Mouse (Mus musculus): ENCODE measurements at regions not wholly inside any gene's neighbourhood (a gene's known extent, or its start where the extent isn't known, plus 50 kb on each side); places are given as distances from the start of the nearest gene placed in this dataset.
"Not testable (repeated sequence)": the region's sequence is repeated elsewhere in the genome, so short reads cannot be mapped to it uniquely, and the experiment has no call there.

DNA sequence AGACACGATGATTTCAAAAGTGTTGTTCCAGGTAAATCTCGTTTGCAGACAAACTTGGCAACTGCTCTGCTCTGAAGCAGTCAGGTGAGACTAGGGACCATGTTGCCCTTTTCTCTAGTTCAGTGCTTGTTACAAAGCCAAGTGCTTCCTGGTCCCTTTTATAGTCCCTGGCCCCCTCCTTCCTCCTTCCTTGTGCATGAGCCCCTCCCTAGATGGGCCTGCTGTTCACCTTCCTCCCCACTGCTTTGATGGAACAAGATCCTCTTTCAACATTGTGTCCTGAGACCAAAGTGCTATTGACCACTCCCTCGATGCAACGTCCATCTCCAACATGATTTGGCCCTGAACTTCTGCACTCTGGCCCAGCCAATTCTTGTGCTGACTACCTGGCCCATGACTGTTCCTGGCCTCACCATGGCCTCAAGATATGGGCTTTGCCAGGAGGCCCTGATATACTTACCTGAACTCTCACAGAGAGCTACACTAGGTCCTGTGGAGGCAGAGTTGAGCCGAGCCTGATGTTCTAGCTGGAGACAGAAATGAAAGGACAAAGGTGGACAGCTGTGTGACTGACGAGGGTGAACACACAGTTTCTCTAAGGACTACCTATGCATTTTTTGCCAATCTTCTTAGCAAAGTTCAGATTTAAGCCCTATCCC is 104.6 kb upstream of the Klf3 start:
- no peak for DNase-seq

DNA sequence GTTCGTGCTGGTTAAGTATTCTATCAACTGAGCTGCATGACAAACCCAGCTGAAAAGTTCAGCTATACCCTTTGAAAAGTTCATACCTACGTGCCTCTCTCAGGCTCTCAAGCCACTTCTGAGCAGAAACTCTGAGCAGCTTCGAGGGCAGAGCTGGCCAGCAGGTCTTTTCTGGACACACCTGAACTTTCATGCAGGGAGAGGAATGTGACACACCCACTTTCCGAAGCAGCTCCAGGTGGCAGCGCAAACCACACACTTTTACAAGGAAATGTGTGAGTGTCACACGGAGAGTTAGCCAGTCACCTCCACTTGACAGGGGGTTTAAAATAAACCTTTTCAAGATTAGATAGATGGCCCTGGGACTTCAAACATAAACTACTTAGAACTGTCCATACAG is 103.2 kb upstream of the Klf3 start:
- no peak for DNase-seq

DNA sequence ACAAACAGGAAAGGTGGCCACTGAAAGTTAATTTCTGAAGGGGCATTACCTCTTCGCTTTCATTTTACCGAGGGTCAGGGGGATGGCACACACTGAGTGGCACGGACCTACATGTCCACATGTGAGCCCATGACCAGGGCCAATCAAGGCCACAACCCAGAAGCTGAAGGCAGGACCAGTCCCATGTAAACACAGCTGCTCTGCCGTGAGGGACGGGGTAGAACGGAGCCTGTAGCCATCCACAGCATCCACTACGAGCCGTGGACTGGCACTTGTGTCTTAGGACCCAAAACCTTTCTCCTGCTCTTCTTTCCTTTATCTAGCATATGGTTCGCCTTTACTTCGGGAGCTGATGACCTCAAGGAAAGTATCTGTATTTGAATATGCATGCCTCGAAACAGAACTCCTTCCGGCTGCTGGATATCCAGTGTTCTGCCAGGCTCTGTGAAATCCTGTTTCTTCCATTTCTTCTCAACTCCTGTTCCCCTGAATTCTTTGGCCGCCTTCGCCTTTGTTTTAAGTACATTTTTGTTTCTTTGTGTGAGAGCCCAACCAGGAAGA is 101.9 kb upstream of the Klf3 start:
- no peak for DNase-seq

DNA sequence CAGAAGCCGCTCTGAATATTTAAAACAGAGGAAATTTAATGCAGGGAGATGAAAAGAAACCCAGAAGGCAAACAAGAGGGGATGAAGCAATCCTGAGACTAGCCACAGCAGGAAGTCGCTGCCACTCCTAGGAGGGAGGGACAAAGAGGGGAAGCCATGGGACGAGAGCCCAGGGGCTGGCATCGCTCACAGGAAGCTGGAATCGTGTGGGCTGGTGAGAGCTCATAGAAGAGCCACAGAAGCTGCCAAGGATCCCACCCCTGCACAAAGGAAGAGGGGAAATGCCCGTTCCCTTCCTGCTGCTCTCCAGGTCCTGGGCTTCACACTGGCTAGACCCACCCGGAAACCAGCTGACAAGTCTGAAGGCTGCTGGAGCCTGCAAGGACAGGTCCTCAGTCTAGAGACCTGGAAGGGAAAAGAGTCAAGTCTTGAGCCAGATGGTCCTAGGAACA is 101.4 kb upstream of the Klf3 start:
- peak; percentile 37 for DNase-seq

DNA sequence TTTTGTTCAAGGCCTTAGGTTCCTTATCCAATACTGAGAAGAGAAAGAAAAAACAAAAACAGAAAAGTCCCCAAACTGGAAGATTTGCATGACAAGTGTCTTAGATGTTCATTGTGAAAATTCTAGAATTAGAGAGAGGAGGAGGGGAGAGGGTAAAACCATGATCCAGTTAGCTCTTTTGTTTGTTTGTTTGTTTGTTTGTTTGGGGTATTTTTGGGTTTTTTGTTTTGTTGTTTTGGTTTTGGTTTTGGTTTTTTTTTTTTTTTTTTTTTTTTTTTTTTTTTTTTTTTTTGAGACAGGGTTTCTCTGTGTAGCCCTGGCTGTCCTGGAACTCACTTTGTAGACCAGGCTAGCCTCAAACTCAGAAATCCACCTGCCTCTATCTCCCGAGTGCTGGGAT is 100.8 kb upstream of the Klf3 start:
- not testable (repeated sequence) for DNase-seq

DNA sequence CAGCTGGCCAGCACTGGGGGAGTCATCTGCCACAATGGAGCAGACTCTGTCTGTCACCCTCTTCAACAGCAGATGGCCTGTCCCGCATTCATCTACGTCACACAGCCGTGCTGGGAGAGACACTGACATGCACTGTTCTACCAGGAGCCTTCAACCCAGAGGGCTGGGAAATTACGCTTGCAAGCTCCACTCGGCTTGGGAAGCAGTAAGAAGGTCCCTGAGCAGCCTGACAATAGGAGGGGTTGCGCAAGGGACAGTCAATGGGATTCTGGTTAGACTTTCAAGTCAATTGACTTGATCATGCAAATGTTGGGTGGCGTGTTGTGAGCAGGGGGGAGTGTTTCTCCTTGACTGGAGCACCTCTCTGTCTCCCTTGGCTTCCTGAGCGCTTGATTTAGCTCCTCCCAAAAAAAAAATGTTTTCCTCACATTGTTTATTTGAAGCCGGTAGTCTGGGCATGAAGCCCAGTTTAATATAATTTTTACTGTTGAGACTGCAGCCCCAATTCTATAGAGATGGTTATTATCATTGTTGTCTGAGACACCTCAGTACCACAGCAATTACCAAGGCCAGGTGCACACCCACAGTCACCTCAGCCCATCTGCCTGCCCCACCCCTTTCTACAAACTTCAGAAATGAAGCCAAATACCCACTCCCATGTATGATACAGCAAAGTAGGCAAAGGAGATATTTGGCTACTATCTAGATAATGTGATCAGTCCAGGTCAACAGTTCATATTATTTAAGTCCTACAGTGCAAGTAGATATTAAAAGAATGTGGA is 99.9 kb upstream of the Klf3 start:
- peak; percentile 9 for DNase-seq

DNA sequence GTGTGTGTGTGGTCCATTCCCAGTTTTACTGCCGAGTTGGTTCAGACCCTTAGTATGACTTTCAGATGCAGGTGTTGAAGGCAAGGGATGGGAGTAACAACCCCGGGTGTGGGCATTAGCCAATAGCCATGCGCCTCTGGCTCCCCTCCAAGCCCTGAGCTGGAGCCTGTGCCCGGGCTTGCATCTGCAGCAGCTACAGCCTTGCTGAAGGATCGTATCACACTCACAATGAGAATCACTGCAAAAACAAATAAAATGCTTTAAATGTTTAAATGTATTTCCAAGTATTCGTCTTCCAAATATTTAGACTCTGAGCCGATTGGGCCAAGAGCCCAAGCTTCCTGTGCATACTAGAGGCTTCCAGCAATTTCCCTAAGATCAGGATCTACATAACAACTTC is 99.0 kb upstream of the Klf3 start:
- peak; percentile 76 for DNase-seq

DNA sequence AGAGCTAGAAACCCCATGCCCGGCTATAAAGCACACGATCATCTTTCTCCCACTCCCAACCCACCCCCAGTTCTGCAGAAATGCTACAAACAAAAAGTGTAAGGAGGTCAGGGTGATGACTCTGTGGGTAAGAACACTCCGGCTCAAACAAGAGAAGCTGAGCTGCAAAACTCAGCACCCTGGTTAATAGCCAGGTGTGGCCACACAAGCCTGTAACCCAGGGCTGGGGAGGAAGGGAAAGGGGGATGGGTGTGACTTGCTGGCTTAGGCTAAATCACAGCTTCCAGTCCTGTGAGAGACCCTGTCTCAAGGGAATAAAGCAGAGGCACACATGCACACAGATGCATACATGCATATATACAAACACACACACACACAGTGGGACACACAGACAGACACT is 96.6 kb upstream of the Klf3 start:
- no peak for DNase-seq

DNA sequence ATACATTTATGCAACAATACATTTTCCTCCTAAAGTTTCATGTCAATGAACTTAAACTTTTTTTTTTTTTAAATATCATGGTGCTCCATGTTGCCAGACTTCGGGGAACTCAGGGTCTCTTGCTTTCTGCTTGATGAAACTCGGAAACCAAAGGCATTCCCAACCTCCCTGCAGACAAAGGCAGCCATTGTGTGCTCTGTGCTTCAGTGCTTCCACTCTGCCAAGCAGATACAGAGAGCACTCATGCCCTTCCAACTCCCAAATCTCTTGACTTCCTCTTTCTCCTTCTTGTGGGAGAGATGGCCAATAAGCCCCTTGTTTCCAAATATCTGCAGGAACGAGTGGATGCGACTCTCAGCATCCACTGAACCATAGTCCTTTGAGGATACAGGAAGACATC is 94.0 kb upstream of the Klf3 start:
- no peak for DNase-seq

DNA sequence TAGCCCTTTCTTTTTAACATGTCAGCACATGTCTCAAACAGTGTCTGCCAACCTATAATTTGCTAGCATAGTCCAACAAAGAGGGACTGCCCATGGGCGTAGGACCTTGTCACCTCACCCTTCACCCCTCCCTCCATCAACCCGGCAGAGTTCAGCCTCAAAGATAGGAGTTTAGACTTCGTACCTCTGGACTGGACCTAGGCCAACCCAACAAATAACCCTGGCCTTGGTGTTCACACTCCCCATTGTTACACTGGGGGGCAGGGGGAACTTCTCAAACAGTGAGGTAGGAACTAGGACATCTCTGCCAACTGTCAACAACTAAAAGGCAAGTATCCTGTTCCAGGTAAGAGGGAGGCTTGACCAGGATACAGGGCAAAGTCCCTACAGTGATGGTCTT is 93.0 kb upstream of the Klf3 start:
- DNase-seq = no peak

DNA sequence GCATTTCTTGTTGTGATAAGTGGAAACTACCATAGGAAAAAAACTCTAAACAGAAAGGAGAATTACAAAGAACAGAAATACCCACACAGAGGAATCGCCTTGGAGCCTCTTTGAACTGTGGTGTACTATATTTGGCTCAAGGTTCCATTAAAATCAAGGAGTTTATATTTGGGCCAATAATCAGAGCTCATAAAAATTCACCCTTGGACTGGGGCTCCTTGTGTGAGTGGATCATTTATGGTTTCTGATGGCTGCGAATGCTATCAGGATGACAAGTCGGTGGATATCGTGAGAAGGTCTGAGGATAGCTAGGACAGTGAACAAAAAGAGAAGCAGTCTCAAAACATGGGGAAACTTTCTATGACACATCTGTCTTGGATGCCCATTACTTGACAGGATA is 92.2 kb upstream of the Klf3 start:
- DNase-seq = no peak

DNA sequence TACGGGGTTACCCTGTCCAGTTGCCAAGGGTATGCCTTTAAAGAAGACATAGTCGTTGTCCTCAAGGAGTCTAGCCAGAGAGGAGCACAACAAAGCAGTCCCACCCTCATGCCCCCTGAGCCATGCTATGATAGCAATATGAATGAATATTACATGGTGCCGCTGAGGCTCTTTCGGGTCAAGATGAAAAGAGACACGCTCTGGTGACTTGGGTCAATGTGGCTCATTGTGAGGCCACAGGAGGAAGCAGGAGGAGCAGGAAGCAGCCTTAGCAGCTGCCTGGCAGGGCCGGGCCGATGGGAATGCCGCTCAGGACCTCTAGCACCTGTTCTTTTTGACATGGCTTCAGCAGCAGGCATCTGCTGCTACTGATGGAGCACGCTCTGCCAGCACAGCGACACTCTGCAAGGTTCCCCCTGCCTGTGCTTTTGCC is 89.0 kb upstream of the Klf3 start:
- DNase-seq = no peak

DNA sequence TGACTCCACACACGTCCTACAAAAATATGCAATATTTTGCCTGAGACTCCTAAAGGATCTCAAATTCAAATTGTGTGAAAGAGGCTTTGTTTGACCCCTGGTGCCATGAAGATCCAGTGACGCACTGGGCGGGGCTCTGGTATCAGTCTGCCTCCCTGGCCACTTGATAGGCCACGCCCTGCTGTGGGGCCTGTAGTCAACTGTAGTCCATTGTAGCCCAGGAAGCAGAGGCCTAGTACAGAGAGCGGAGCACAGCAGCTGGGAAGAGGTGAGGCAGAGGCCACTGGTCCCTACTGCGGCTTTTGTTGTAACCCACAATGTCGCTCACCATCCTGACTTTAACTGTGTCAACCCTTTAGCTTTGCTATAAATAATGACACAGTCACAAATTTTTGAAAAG is 88.5 kb upstream of the Klf3 start:
- DNase-seq = no peak

DNA sequence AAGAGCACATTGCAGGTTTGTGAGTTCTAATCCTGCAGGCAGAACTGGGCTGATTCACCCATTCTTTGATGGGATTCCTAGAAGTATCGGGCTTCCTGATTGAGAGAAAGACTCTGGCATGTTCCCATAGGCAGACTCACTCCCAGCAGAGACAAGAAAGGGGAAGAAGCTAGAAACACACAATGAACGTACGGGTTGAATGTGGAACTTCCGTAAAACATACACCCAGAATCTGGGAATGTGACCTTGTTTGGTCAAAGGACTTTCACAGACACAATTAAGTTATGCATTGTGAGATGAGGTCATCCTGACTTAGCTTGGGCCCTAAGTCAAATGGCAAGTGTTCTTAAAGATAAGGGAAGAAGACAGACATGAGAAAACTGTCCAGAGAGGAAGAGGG is 86.6 kb upstream of the Klf3 start:
- DNase-seq = no peak

DNA sequence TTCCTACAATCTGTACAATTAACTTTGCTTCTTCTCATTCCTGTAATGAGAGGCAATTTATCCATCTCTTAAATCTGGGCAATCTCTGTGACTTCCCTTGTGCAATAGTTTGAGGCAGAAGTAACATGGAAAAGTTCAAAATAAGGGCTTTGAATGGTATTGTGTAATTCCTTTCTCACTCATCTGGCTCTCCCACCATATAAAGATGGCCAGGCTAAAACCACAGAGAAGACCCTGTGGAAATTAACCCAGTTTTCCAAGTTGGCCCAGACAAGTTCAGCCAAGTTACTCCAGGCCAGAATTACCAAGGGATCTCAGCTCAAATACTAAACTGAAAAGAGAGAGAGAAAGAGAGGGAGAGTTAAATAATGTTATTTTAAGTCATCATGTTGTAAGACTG is 81.0 kb upstream of the Klf3 start:
- no peak for DNase-seq

DNA sequence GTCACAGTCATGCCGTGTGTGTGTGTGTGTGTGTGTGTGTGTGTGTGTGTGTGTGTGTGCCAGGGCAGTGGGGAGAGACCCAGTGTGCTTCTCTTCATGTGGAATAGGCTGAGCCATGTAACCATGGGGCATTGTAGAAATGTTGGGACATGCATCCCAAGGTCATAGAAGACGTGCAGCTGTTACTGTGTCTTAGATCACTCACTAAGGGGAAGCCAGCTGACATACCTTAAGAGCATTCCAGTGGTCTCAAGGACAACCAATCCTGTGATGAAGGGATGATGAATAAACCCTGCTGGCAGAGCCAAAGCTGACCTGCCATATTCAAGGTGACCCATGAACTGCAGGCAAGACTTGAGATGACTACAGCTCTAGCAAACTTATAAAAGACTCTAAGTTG is 75.3 kb upstream of the Klf3 start:
- DNase-seq = no peak

DNA sequence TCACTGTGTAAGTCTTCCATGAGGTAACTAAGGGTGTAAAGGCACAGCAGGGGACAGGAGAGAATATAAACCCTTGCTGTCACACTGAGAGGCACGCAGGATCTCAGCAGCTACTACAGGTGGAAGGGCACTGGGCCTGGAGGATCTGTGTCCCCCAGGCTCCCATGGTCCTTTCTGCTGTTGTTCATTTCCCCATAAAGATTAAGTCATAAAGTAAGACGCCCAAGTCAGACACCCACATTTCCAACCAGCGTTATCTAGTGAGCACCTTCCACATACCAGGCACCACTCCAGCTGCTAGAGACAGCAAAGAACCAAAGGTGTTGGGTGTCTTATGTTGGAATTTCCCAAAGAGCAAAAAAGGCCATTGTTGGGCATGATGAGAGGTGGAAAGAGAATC is 70.8 kb upstream of the Klf3 start:
- no peak for DNase-seq

DNA sequence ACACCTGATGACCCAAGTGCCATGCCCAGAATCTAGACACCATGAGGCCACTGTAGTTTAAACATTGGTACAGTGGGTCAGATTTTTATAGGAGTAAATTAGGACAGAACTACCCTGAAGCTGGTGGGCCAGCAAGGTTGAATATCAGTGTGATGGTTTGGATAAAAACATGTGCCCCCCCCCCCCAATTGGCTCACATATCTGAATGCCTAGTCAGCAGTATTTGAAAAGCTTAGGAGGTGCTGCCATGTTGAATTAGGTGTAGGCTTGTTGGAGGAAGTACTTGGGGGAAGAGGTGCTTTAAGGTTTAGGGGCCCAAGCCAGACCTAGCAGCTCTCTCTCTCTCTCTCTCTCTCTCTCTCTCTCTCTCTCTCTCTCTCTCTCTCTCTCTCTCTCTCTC is 66.2 kb upstream of the Klf3 start:
- DNase-seq = no peak

DNA sequence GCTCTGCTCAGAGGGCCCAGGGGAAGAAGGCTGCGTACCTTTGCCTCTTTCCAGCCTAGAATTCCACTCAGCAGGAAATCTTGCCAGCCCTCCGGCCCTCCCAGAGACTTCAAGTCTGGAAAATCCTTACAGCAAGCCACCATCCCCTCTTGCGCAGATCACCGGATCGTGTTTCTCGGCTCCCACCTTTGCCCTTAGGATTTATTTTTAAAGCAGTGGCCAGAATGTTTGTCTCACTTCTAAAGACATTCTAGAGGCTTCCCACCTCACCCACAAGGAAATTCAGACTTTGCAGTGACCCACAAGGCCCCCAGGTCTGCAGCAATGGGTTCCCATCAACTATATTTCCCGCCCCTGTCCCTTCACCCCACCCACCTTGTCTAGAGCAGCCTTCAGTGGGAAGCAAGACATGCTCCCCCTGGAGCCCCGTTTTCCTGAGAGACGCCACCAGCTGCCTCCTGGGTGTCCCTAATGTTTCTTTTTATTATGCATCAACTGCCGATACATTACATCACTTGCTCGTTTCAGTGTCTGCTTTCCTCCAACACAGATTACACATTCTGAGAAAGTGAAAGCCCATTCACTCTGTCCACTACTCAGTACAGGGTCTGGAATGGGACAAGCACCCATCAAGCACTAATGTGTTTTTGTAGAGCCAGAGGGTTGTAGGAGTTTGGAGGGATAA is 65.0 kb upstream of the Klf3 start:
- DNase-seq = no peak

DNA sequence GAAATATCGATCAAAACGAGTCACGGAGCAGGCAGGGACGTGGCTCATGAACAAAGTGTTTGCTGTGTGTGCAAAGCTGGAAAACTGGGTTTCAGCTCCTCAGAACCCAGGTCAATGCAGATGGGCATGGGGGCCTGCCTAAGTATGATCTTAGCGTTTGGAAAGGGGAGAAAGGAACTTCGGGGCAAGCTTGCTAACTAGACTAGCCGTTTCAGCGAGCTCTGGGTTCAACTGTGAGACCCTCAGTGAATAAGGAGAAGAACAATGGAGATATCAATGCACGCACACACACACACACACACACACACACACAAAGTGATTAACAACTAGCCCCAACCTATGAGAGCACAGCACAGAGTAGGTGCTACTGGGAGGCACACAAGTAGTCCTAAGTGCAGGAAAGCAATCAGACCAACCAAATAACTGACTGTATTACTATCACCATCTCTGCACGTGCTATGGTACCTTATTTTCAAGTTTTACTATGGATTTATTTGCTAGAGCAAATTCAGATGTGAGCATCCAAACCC is 64.3 kb upstream of the Klf3 start:
- no peak for DNase-seq

DNA sequence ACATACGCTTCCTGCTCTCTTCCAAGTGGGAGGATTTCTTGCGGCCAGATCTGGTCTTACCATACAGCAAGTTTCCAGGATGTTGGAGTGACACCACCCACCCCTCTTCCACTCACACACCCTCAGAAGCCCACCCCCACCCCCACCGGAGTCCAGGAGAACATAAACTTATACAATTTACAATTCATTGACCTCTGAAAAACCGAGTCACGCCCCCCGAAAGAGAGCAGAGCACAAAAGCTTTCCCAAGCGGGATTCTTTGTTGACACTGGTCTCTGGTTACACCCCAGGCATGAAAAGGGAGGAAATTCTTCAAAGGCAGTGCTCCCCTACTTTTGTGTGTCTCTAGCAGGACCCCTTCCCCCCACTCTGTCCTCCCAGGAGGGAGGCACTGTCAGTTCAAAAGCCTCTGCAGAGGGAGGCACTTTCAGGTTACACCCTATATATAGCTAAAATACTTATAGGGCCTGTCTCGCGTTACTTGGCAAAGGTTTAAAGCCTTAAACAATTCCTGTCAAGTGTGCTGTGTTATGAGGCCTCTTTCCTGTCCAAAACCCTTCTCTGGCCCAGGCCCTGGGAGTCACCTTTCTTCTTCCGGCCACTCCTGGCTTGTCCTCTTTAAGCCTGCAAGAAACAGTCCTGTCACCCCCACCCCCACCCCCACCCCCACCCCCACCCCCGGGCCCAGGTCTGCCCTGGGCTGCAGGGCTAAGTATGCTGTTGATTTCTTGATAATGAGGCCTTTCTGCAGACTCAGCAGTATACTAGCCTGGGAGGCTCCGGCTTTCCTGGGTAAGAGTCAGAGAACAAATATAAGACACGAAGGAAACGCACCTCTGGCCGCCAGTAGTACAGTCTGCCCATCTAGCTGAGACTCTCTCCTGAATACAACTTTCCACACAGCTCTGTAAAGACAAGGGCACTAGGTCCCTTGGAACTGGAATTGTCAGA is 63.6 kb upstream of the Klf3 start:
- no peak for DNase-seq

DNA sequence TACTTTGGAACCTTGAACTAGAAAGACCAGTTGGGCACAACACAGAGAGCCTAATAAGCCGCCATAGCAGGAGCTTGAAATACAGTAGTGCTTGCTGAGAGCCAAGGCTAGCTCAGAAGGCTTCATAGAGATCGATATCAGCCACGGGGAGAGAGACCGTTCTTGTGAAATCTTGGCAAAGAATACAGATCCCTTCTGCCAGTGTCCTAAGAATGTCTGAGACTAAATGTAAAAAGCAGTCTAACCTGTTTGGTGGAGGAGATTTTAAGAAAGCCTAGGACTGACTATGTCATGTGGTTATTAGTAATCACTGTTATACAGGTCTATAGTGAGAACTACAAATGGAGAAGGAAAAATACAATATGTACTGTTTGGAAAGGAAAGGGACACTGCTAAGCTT is 59.1 kb upstream of the Klf3 start:
- DNase-seq = no peak
